Mouse (Mus musculus) spleen, postnatal 36 days (tissue): ENCODE results near the gene Spef2.

Source experiments
- DNase-seq, 2 experiments: peaks; one replicate each; pipeline ENCODE4 v3.0.0; 2022; ENCODE audit warnings: low spot score in 2 of 2, mixed read lengths in 1 of 2

Gene Spef2

DNA sequence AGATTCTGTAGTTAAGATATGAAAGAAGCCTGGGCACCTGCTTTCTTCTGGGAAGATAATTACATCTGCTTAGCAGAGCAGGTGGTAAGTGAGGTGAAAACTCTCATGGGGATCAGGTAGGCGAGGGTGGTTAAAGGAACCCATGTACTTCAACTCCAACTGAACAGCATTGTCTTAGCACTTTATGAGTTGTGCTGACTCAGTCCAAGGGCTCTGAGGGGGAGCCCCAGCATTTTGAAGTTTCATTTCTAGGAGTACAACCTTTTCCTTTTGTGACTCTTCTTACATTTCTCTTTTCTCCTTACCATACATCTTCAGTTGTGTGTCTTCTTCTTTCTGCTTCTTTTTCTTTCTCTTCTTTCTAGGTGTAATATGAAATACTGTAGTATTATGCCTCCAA is 213.5 kb downstream of the Spef2 start:
- DNase-seq, result no peak

DNA sequence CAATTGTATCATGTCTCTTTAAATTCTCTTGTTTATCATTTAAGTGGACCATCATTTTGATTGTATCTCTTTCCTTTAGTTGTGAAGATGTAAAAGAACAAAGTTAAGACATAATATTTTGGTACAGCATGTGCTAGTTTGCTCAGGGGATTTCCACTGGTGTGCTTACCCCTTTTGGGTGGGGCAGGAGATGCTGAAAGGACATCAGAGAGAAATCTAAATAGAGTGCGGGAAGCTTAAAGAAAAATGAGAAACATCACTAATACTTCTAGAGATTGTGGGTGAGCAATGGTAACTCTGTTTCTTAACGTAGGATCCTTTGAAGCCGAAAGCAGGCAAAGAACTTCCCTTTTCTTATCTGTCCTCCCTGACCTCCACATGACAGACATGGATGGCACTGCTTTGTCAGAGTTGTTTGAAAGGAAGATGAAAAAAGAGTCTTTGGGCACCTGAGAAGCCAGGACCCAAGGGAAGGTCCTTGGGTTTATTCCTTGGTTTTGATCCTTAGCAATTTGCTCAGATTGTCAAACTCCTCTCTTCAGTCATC is 215.2 kb downstream of the Spef2 start:
- DNase-seq, result peak; percentile 29 to 50

DNA sequence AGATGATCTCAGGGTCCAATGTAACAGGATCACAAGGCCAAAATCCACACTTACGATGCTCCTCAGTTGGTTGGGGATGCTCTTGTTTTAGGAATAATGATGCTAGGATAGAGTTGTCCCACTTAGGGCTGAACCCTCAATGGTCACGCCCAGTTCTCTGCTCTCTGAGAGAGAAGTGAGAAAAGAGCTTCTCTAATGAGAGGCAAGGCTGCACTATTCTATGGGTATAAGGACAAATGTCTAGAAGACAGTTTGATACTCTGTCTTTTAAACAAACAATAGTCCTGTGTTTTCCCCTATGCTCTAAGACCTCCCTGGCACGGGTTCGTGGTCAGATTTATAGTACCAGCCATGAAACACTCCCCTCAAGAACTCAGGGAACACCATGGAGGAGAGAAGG is 218.6 kb downstream of the Spef2 start, which contains the start of gene Il7r:
Gene Il7r, minus strand, starts transcription at position 101 of the 400 bp plus-strand sequence.
- DNase-seq, result no peak

DNA sequence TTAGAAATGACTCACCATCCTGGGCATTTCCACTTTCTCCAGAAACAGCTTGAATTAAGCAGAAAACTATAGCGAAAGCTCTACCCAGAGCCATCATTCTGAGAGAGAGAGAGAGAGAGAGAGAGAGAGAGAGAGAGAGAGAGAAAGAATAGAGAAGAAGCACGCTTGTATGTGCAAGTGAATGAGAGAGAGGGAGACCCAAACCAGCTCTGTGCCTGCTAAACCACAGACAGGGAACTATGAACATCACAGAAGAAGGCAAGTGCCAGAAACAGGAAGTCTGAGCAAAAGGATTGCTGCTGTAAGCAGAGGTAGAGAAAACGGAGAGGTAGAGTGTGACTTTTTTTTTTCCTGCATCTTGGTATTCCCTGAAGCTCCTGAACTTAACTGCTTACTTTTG is 219.0 kb downstream of the Spef2 start:
- DNase-seq, result peak; percentile 63 to 67
